Mouse (Mus musculus): Measurements from ENCODE around the gene Csrnp1. TPM values are rescaled to one million over a fixed set of nuclear protein-coding genes. Genes with fewer than 3 reads are reported as not detected.
A peak's percentile ranks its signal among the peaks of the same experiment; 100 is the strongest.

The Csrnp1 gene
- polyA plus RNA-seq, 1 experiment, result 3.4 TPM

GRCm38 (mm10) chr9:119976704-119977556 is 7.5 kb downstream of the Csrnp1 start:
- TF ChIP-seq POLR2A (IDR thresholded peaks at IDR 0.05; ENCODE audit: borderline replicate concordance, extremely low read depth, insufficient read depth, insufficient read length, poor library complexity, severe bottlenecking) (no peak), CTCF (IDR thresholded peaks at IDR 0.05; ENCODE audit: borderline replicate concordance, extremely low read depth, insufficient read depth, insufficient read length) (no peak)
- no peak for DNase-seq (ENCODE audit: low read depth)

- TF ChIP-seq POLR2A (IDR thresholded peaks at IDR 0.05; ENCODE audit: borderline replicate concordance, extremely low read depth, insufficient read depth, insufficient read length, poor library complexity, severe bottlenecking) (no peak), CTCF (IDR thresholded peaks at IDR 0.05; ENCODE audit: borderline replicate concordance, extremely low read depth, insufficient read depth, insufficient read length) (no peak)
- DNase-seq (ENCODE audit: low read depth), result no peak
Observed at GRCm38 (mm10) chr9:119975286-119975685, 9.2 kb downstream of the Csrnp1 start.

- TF ChIP-seq CTCF (IDR thresholded peaks at IDR 0.05; ENCODE audit: borderline replicate concordance, extremely low read depth, insufficient read depth, insufficient read length), result peak; percentile 3; the same call in 1 of the 2 replicates
- TF ChIP-seq POLR2A (IDR thresholded peaks at IDR 0.05; ENCODE audit: borderline replicate concordance, extremely low read depth, insufficient read depth, insufficient read length, poor library complexity, severe bottlenecking), result no peak
Observed at GRCm38 (mm10) chr9:119974609-119975008, 9.8 kb downstream of the Csrnp1 start.

GRCm38 (mm10) chr9:119973869-119974520 is 10.5 kb downstream of the Csrnp1 start:
- no peak for DNase-seq (ENCODE audit: low read depth)
- TF ChIP-seq CTCF (IDR thresholded peaks at IDR 0.05; ENCODE audit: borderline replicate concordance, extremely low read depth, insufficient read depth, insufficient read length), result peak; percentile 30; the same call in 1 of the 2 replicates
- TF ChIP-seq POLR2A (IDR thresholded peaks at IDR 0.05; ENCODE audit: borderline replicate concordance, extremely low read depth, insufficient read depth, insufficient read length, poor library complexity, severe bottlenecking), result no peak

More at GRCm38 (mm10) chr9:119974609-119975008, 9.8 kb downstream of the Csrnp1 start:
- DNase-seq (ENCODE audit: low read depth), result no peak

- TF ChIP-seq CTCF (IDR thresholded peaks at IDR 0.05; ENCODE audit: borderline replicate concordance, extremely low read depth, insufficient read depth, insufficient read length) (no peak), POLR2A (IDR thresholded peaks at IDR 0.05; ENCODE audit: borderline replicate concordance, extremely low read depth, insufficient read depth, insufficient read length, poor library complexity, severe bottlenecking) (no peak)
- DNase-seq (ENCODE audit: low read depth), result no peak
Observed at GRCm38 (mm10) chr9:119973281-119973680, 11.2 kb downstream of the Csrnp1 start.

- no peak for DNase-seq (ENCODE audit: low read depth)
Observed at GRCm38 (mm10) chr9:119972582-119972981, 11.9 kb downstream of the Csrnp1 start.

GRCm38 (mm10) chr9:119972166-119972565 is 12.3 kb downstream of the Csrnp1 start:
- TF ChIP-seq POLR2A (IDR thresholded peaks at IDR 0.05; ENCODE audit: borderline replicate concordance, extremely low read depth, insufficient read depth, insufficient read length, poor library complexity, severe bottlenecking) (no peak), CTCF (IDR thresholded peaks at IDR 0.05; ENCODE audit: borderline replicate concordance, extremely low read depth, insufficient read depth, insufficient read length) (no peak)
- DNase-seq (ENCODE audit: low read depth), result no peak

More at GRCm38 (mm10) chr9:119972582-119972981, 11.9 kb downstream of the Csrnp1 start:
- no peak for TF ChIP-seq CTCF (IDR thresholded peaks at IDR 0.05; ENCODE audit: borderline replicate concordance, extremely low read depth, insufficient read depth, insufficient read length)
- TF ChIP-seq POLR2A (IDR thresholded peaks at IDR 0.05; ENCODE audit: borderline replicate concordance, extremely low read depth, insufficient read depth, insufficient read length, poor library complexity, severe bottlenecking), result no peak

GRCm38 (mm10) chr9:119970763-119971656 is 13.4 kb downstream of the Csrnp1 start:
- no peak for TF ChIP-seq CTCF (IDR thresholded peaks at IDR 0.05; ENCODE audit: borderline replicate concordance, extremely low read depth, insufficient read depth, insufficient read length)
- DNase-seq (ENCODE audit: low read depth), result peak; percentile 92

- DNase-seq (ENCODE audit: low read depth), result no peak
- TF ChIP-seq CTCF (IDR thresholded peaks at IDR 0.05; ENCODE audit: borderline replicate concordance, extremely low read depth, insufficient read depth, insufficient read length), result peak; percentile 38; the same call in 1 of the 2 replicates
- TF ChIP-seq POLR2A (IDR thresholded peaks at IDR 0.05; ENCODE audit: borderline replicate concordance, extremely low read depth, insufficient read depth, insufficient read length, poor library complexity, severe bottlenecking), result no peak
Observed at GRCm38 (mm10) chr9:119970221-119970620, 14.2 kb downstream of the Csrnp1 start.

GRCm38 (mm10) chr9:119969811-119970210 is 14.6 kb downstream of the Csrnp1 start:
- no peak for DNase-seq (ENCODE audit: low read depth)
- TF ChIP-seq POLR2A (IDR thresholded peaks at IDR 0.05; ENCODE audit: borderline replicate concordance, extremely low read depth, insufficient read depth, insufficient read length, poor library complexity, severe bottlenecking) (no peak), CTCF (IDR thresholded peaks at IDR 0.05; ENCODE audit: borderline replicate concordance, extremely low read depth, insufficient read depth, insufficient read length) (no peak)
